Mouse (Mus musculus): Measurements from ENCODE around the gene Gm14418. TPM values are rescaled to one million over a fixed set of nuclear protein-coding genes. Genes with fewer than 3 reads are reported as not detected.
"Not testable (repeated sequence)": the region's sequence is repeated elsewhere in the genome, so short reads cannot be mapped to it uniquely, and the experiment has no call there.

Gm14418 gene
- total RNA-seq (2014; rRNA removed) = 0.50 and 1.6 TPM in 2 replicates
- 8.2 and 11.5 TPM in 2 replicates for polyA plus RNA-seq (2015; fragmentation: Nextera tagmentation; extraction: Ambion mirVana)

- not testable (repeated sequence) for H3K4me2 ChIP-seq (ENCODE audit: low read depth, low read length); H3K4me1 ChIP-seq (ENCODE audit: insufficient read depth, low read length); ATAC-seq; DNase-seq (ENCODE audit: low spot score); H3K4me3 ChIP-seq (ENCODE audit: low read length); H3K9me3 ChIP-seq (ENCODE audit: low read length); H3K27me3 ChIP-seq (ENCODE audit: insufficient read depth, low read length); H3K36me3 ChIP-seq (ENCODE audit: insufficient read depth, low read length); H3K9ac ChIP-seq (replicated peaks; ENCODE audit: low read length); H3K27ac ChIP-seq
- WGBS = 35% methylated on average over 6 of the region's 6 CpGs
Measured at GRCm38 (mm10) chr2:177398096-177398495, at the start of gene Gm14418. Gm14418 (minus strand) TSS chr2:177398320.

Other genes with a start within 250 kb of the Gm14418 start
- gene Gm14410, start 191.9 kb downstream of the Gm14418 start, total RNA-seq (2014; rRNA removed) = 11.3 and 23.8 TPM in 2 replicates
- gene Gm14410, start 191.9 kb downstream of the Gm14418 start, polyA plus RNA-seq (2015; fragmentation: Nextera tagmentation; extraction: Ambion mirVana) = 42.4 and 47.7 TPM in 2 replicates
- gene Gm14409, start 131.3 kb downstream of the Gm14418 start, total RNA-seq (2014; rRNA removed) = not detected in 2 replicates
- gene Gm14409, start 131.3 kb downstream of the Gm14418 start, polyA plus RNA-seq (2015; fragmentation: Nextera tagmentation; extraction: Ambion mirVana) = not detected in 2 replicates
- 0.10 and 0.43 TPM in 2 replicates for gene Gm14412, start 74.0 kb downstream of the Gm14418 start, total RNA-seq (2014; rRNA removed)
- 0.66 and 0.71 TPM in 2 replicates for gene Gm14412, start 74.0 kb downstream of the Gm14418 start, polyA plus RNA-seq (2015; fragmentation: Nextera tagmentation; extraction: Ambion mirVana)
- 4.1 and 6.8 TPM in 2 replicates for gene Zfp970, start 66.4 kb upstream of the Gm14418 start, total RNA-seq (2014; rRNA removed)
- gene Zfp970, start 66.4 kb upstream of the Gm14418 start, polyA plus RNA-seq (2015; fragmentation: Nextera tagmentation; extraction: Ambion mirVana) = 4.2 and 5.0 TPM in 2 replicates
- 3.1 TPM in 1 of 2 replicates, not detected in the other for gene Gm14403, start 99.9 kb upstream of the Gm14418 start, total RNA-seq (2014; rRNA removed)
- 2.8 and 3.7 TPM in 2 replicates for gene Gm14403, start 99.9 kb upstream of the Gm14418 start, polyA plus RNA-seq (2015; fragmentation: Nextera tagmentation; extraction: Ambion mirVana)
- gene Gm14406, start 179.9 kb upstream of the Gm14418 start, total RNA-seq (2014; rRNA removed) = 0.14 TPM in 1 of 2 replicates, not detected in the other
- not detected in 2 replicates for gene Gm14406, start 179.9 kb upstream of the Gm14418 start, polyA plus RNA-seq (2015; fragmentation: Nextera tagmentation; extraction: Ambion mirVana)

All from hindbrain, postnatal 0 days (tissue).